Mouse (Mus musculus) heart, embryonic 11.5 days (tissue): ENCODE measurements around the gene Hlcs. TPM values are rescaled to one million over a fixed set of nuclear protein-coding genes. Genes with fewer than 3 reads are reported as not detected.
A peak's percentile ranks its signal among the peaks of the same experiment; 100 is the strongest.

ENCODE experiments used
- ATAC-seq: fragments of 200-750 bp; cut with Nextera tagmentation; replicated peaks from 2 replicates; pipeline ENCODE4 v1.8.0; 2017; ENCODE audit warnings: moderate library complexity; ENCODE audit not compliant: insufficient number of reproducible peaks, low FRiP score, low TSS enrichment
- H3K27ac ChIP-seq: fragments of 300-500 bp; sonication (generic); 2 replicates; pipeline ENCODE4 v1.5.1; 2014; ENCODE audit warnings: mild to moderate bottlenecking, low read depth, low read length
- H3K27me3 ChIP-seq: fragments of 300-500 bp; sonication (generic); 2 replicates; pipeline ENCODE4 v1.6.1; 2014; ENCODE audit warnings: mild to moderate bottlenecking, low read length, mixed read lengths; ENCODE audit not compliant: control insufficient read depth, insufficient read depth
- H3K36me3 ChIP-seq: fragments of 300-500 bp; sonication (generic); 2 replicates; pipeline ENCODE4 v1.6.1; 2014; ENCODE audit warnings: mild to moderate bottlenecking, low read length, moderate library complexity, mixed read lengths; ENCODE audit not compliant: control insufficient read depth, insufficient read depth
- H3K4me1 ChIP-seq: fragments of 300-500 bp; sonication (generic); 2 replicates; pipeline ENCODE4 v1.6.1; 2014; ENCODE audit warnings: low read length; ENCODE audit not compliant: control insufficient read depth, insufficient read depth
- H3K4me2 ChIP-seq: fragments of 300-500 bp; sonication (generic); 2 replicates; pipeline ENCODE4 v1.6.1; 2014; ENCODE audit warnings: mild to moderate bottlenecking, moderate library complexity
- H3K4me3 ChIP-seq: fragments of 300-500 bp; sonication (generic); 2 replicates; pipeline ENCODE4 v1.5.1; 2014; ENCODE audit warnings: low read depth, low read length
- H3K9ac ChIP-seq: fragments of 300-500 bp; sonication (generic); 2 replicates; pipeline ENCODE4 v1.6.1; 2014; ENCODE audit warnings: mild to moderate bottlenecking, low read depth, low read length, moderate library complexity
- H3K9me3 ChIP-seq: fragments of 300-500 bp; sonication (generic); replicated peaks from 2 replicates; pipeline ENCODE4 v1.6.1; 2016; ENCODE audit warnings: low read length; ENCODE audit not compliant: control insufficient read depth
- WGBS: fragments of 180-500 bp; shearing (Covaris S2); extraction: QIAGEN DNeasy Blood & Tissue Kit; methylation state at CpG from one replicate; pipeline ENCODE4 v1.1.7; 2014; ENCODE audit not compliant: insufficient replicate concordance; 5-methylcytosine and 5-hydroxymethylcytosine counted together
- polyA plus RNA-seq: library from polyadenylated mRNA; unstranded; fragments of >200 nt; fragmentation: Nextera tagmentation; extraction: Ambion mirVana; gene quantifications from 2 replicates; pipeline ENCODE4 v1.2.1, GENCODE M21; 2014

The Hlcs gene
- polyA plus RNA-seq, 1 experiment from 2014 or later = 7.7 TPM

- no peak for ATAC-seq
- 70% methylated on average over 5 of the region's 5 CpGs for WGBS
- Histone ChIP-seq H3K27me3 (no peaks in the 10 kb centered on the region), H3K36me3 (no peaks in the 10 kb centered on the region), H3K9ac (no peak overlapping the region), H3K4me3 (no peak overlapping the region), H3K4me2 (no peak overlapping the region), H3K4me1 (peaks cover 7% of the 10 kb centered on the region; the same call in 1 of the 2 replicates), H3K9me3 (no peaks in the 10 kb centered on the region), H3K27ac (no peak overlapping the region)
Measured at GRCm38 (mm10) chr16:94201387-94201786, 112.0 kb downstream of the Hlcs start.

- H3K9me3 ChIP-seq = no peaks in the 10 kb centered on the region
- H3K27me3 ChIP-seq = no peaks in the 10 kb centered on the region
- no peak overlapping the region for H3K4me3 ChIP-seq
- H3K9ac ChIP-seq = no peak overlapping the region
- 71% methylated on average over 5 of the region's 5 CpGs for WGBS
- H3K4me2 ChIP-seq = no peak overlapping the region
- no peaks in the 10 kb centered on the region for H3K4me1 ChIP-seq
- no peak overlapping the region for H3K27ac ChIP-seq
- no peaks in the 10 kb centered on the region for H3K36me3 ChIP-seq
- no peak for ATAC-seq
Measured at GRCm38 (mm10) chr16:94195913-94196312, 117.5 kb downstream of the Hlcs start.

GRCm38 (mm10) chr16:94191379-94192315 lies 121.7 kb downstream of the Hlcs start:
- no peak for ATAC-seq
- H3K27me3 ChIP-seq = no peaks in the 10 kb centered on the region
- H3K4me2 ChIP-seq = no peak overlapping the region
- H3K27ac ChIP-seq = no peak overlapping the region
- no peak overlapping the region for H3K9ac ChIP-seq
- no peaks in the 10 kb centered on the region for H3K9me3 ChIP-seq
- whole genome bisulfite sequencing = 79% methylated on average over 25 of the region's 25 CpGs
- no peaks in the 10 kb centered on the region for H3K36me3 ChIP-seq
- peaks cover under 1% of the 10 kb centered on the region; the same call in 1 of the 2 replicates for H3K4me1 ChIP-seq
- no peak overlapping the region for H3K4me3 ChIP-seq

- no peak overlapping the region for H3K27ac ChIP-seq
- no peaks in the 10 kb centered on the region for H3K27me3 ChIP-seq
- H3K4me3 ChIP-seq = no peak overlapping the region
- no peak overlapping the region for H3K4me2 ChIP-seq
- H3K36me3 ChIP-seq = no peaks in the 10 kb centered on the region
- H3K4me1 ChIP-seq = peaks cover 14% of the 10 kb centered on the region
- no peak overlapping the region for H3K9ac ChIP-seq
- ATAC-seq = no peak
- no peaks in the 10 kb centered on the region for H3K9me3 ChIP-seq
- WGBS = 53% methylated on average over 5 of the region's 5 CpGs
Measured at GRCm38 (mm10) chr16:94190256-94190655, 123.1 kb downstream of the Hlcs start.

GRCm38 (mm10) chr16:94186526-94186925 lies 126.8 kb downstream of the Hlcs start:
- Histone ChIP-seq H3K9ac (no peak overlapping the region), H3K4me3 (no peak overlapping the region), H3K27me3 (0 out of 2 replicates have a peak, but pooled peaks cover 2% of the 10 kb centered on the region), H3K4me2 (no peak overlapping the region), H3K9me3 (no peaks in the 10 kb centered on the region), H3K27ac (no peak overlapping the region), H3K4me1 (peaks cover 21% of the 10 kb centered on the region), H3K36me3 (no peaks in the 10 kb centered on the region)
- WGBS = 64% methylated on average over 12 of the region's 12 CpGs
- no peak for ATAC-seq

- Histone ChIP-seq H3K9me3 (no peaks in the 10 kb centered on the region), H3K4me1 (peaks cover 21% of the 10 kb centered on the region), H3K27me3 (peaks cover 8% of the 10 kb centered on the region), H3K36me3 (no peaks in the 10 kb centered on the region), H3K4me3 (no peak overlapping the region), H3K9ac (no peak overlapping the region), H3K27ac (0 out of 2 replicates have a peak overlapping the region, but pooled peaks have one; percentile 22), H3K4me2 (0 out of 2 replicates have a peak overlapping the region, but pooled peaks have one; percentile 7)
- 0 out of 2 replicates have a peak, but pooled peaks have one; percentile 35 for ATAC-seq
- 15% methylated on average over 16 of the region's 16 CpGs for WGBS
Measured at GRCm38 (mm10) chr16:94185430-94185829, 127.9 kb downstream of the Hlcs start.

GRCm38 (mm10) chr16:94180122-94180870 lies 133.1 kb downstream of the Hlcs start:
- 44% methylated on average over 12 of the region's 12 CpGs for WGBS
- Histone ChIP-seq H3K36me3 (no peaks in the 10 kb centered on the region), H3K9me3 (no peaks in the 10 kb centered on the region), H3K27ac (no peak overlapping the region), H3K4me3 (no peak overlapping the region), H3K4me2 (no peak overlapping the region), H3K27me3 (peaks cover 17% of the 10 kb centered on the region), H3K9ac (no peak overlapping the region; the same call in 1 of the 2 replicates), H3K4me1 (peaks cover 11% of the 10 kb centered on the region; the same call in 1 of the 2 replicates)
- no peak for ATAC-seq

- Histone ChIP-seq H3K4me3 (no peak overlapping the region), H3K9ac (no peak overlapping the region), H3K9me3 (no peaks in the 10 kb centered on the region), H3K36me3 (no peaks in the 10 kb centered on the region), H3K4me2 (peak overlapping the region; percentile 22; the same call in 1 of the 2 replicates), H3K4me1 (peaks cover 7% of the 10 kb centered on the region; the same call in 1 of the 2 replicates), H3K27ac (no peak overlapping the region), H3K27me3 (peaks cover 17% of the 10 kb centered on the region)
- ATAC-seq = no peak
- 24% methylated on average over 25 of the region's 25 CpGs for whole genome bisulfite sequencing
Measured at GRCm38 (mm10) chr16:94179341-94180121, 133.8 kb downstream of the Hlcs start.
